Mouse (Mus musculus) MEL (cell line): ENCODE results near the gene Spef1.

Experiments
- CTCF ChIP-seq, 3 experiments: IDR thresholded peaks in 2 of 3; conservative IDR thresholded peaks in 1 of 3; 2 replicates each; pipeline ENCODE4 v1.5.1; 2011 to 2012; ENCODE audit warnings: low read length in 3 of 3, low read depth in 2 of 3, mild to moderate bottlenecking in 2 of 3, improper control_type of control experiment in 1 of 3, inconsistent platforms in 1 of 3, mixed read lengths in 1 of 3, moderate library complexity in 1 of 3; ENCODE audit not compliant: control insufficient read depth in 1 of 3, insufficient read depth in 1 of 3, poor library complexity in 1 of 3, severe bottlenecking in 1 of 3
- HCFC1 ChIP-seq: IDR thresholded peaks from 2 replicates; pipeline ENCODE4 v1.6.1; 2012; ENCODE audit warnings: low read depth, mild to moderate bottlenecking, inconsistent platforms, low read length, improper control_type of control experiment, moderate library complexity
- UBTF ChIP-seq: IDR thresholded peaks from 2 replicates; pipeline ENCODE4 v1.6.1; 2012; ENCODE audit warnings: low read depth, mild to moderate bottlenecking, inconsistent platforms, low read length, improper control_type of control experiment, moderate library complexity, borderline replicate concordance; ENCODE audit not compliant: insufficient read depth

DNA sequence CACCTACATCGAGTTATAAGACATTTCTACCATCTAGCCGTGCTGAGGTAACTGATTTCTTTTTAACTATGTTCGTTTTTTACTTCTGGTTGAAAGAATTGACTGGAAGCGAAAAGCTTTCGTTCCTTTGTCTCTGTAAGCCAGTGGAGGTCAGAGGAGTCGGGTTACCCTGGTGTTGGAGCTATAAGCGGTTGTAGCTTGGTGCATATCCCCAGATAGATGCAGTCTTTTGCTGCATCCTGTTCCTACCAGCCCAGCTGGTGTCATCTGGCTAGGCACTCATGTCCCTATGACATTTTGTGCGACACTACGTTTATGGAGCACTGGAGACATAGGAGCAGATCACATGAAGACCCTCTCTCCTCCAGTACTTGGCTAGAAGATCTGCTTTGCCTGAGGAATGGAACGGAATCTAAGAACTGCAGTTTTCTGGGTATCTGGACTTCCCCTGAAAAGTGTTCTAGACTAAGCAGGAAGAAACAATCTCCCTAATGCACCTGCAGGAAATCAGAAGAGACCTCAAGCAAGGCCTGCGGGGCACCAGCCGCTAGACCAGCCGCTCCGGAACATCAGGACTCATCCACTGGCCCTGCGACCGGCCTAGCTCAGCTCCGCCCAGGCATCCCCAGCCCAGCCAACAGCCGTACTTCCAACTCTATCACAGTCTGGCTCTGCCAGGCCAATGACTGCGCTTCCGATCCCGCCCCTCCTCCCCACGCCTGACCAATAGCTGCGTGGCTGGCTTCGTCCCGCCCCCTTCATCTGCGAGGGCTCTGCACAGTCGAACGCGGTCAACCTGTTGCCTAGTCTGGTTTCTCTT lies 46.4 kb upstream of the Spef1 start, which contains the start of gene Mavs:
- TF ChIP-seq CTCF (IDR thresholded peaks at IDR 0.05 in 2 of 3, conservative IDR thresholded peaks at IDR 0.05 in 1 of 3; ENCODE audit: control insufficient read depth in 1 of 3, insufficient read depth in 1 of 3, low read depth in 2 of 3, low read length in 3 of 3, poor library complexity in 1 of 3, severe bottlenecking in 1 of 3) (no peak), HCFC1 (peak; percentile 72), UBTF (0 out of 2 replicates have a peak, but pooled peaks have one; percentile 6)
